In genomic region chr2:32162646-32163045, GRCm38 (mm10) we compare ENCODE assay signal across 23 mouse cellular contexts. TPM values are rescaled to one million over a fixed set of nuclear protein-coding genes. Genes with fewer than 3 reads are reported as not detected.
A peak's percentile ranks its signal among the peaks of the same experiment; 100 is the strongest.
DNase-seq lines count a peak whose midpoint lies in the region; ATAC-seq and TF ChIP-seq lines count a peak whose summit lies in the region.
"Had no signal": no experiment of that assay in that cellular context is flagged by ENCODE, and none has a peak within 500 bp of the region (broad histone marks: within the 10 kb centered on the region; RNA-seq: fewer than 3 reads in every experiment).

No protein-coding gene starts in this region.

- H3K79me2 ChIP-seq in CH12.LX (replicated peaks; ENCODE audit: control insufficient read depth, extremely low read depth, insufficient read depth, poor library complexity, severe bottlenecking): peaks cover 97% of the 10 kb centered on the region

- H3K27me3 ChIP-seq in CH12.LX (replicated peaks): no peaks in the 10 kb centered on the region
- H3K27me3 ChIP-seq in liver, postnatal 0 days (ENCODE audit: insufficient read depth, low read length): no peaks in the 10 kb centered on the region
- H3K27me3 ChIP-seq in cerebellum, adult 2 months (ENCODE audit: control insufficient read depth, insufficient read depth, low read length): no peaks in the 10 kb centered on the region
- H3K27me3 ChIP-seq: embryonic facial prominence, embryonic 15.5 days; hindbrain, embryonic 12.5 days had no signal

- no peak for TF ChIP-seq EP300 in CH12.LX (IDR thresholded peaks at IDR 0.05; ENCODE audit: low read length)
- TF ChIP-seq EP300 in liver, postnatal 0 days (IDR thresholded peaks at IDR 0.05; ENCODE audit: low read depth): no peak

- peaks cover 33 to 92% of the 10 kb centered on the region in 2 experiments for H3K4me1 ChIP-seq in CH12.LX (ENCODE audit: control insufficient read depth in 1 of 2, insufficient read depth in 2 of 2)
- peaks cover 13 to 26% of the 10 kb centered on the region in 2 experiments for H3K4me1 ChIP-seq in ES-E14 (ENCODE audit: control insufficient read depth in 2 of 2, insufficient read depth in 2 of 2, low read length in 2 of 2, poor library complexity in 1 of 2)
- peaks cover 66% of the 10 kb centered on the region for H3K4me1 ChIP-seq in liver, postnatal 0 days (ENCODE audit: insufficient read depth)
- H3K4me1 ChIP-seq in cerebellum, adult 2 months (ENCODE audit: control insufficient read depth, insufficient read depth, low read length): peaks cover 49% of the 10 kb centered on the region

- intact Hi-C loops in gastrocnemius, adult 2 months (cut with DNase I): no loop called here

- 81% methylated on average over 4 of the region's 4 CpGs for WGBS in liver, postnatal 0 days (ENCODE audit: insufficient replicate concordance)
- WGBS in cerebellum, adult 2 months: 79% methylated on average over 4 of the region's 4 CpGs

- H3K9me3 ChIP-seq in CH12.LX (replicated peaks; ENCODE audit: low read length): peaks cover 5% of the 10 kb centered on the region
- H3K9me3 ChIP-seq in ES-E14 (ENCODE audit: control insufficient read depth, insufficient read depth, low read depth, low read length): no peaks in the 10 kb centered on the region
- no peaks in the 10 kb centered on the region for H3K9me3 ChIP-seq in liver, postnatal 0 days (ENCODE audit: low read length)
- H3K9me3 ChIP-seq: embryonic facial prominence, embryonic 15.5 days; heart, embryonic 10.5 days; hindbrain, embryonic 12.5 days had no signal

- no peak for TF ChIP-seq RAD21 in CH12.LX (IDR thresholded peaks at IDR 0.05; ENCODE audit: low read depth, low read length)

- no peak for TF ChIP-seq POLR2A in CH12.LX (IDR thresholded peaks at IDR 0.05; ENCODE audit: low read depth, low read length)
- no peak for TF ChIP-seq POLR2A in cerebellum, adult 2 months (IDR thresholded peaks at IDR 0.05; ENCODE audit: borderline replicate concordance, insufficient read depth, low read length)

- no peak overlapping the region for H3K4me3 ChIP-seq in gastrocnemius, adult 2 months
- H3K4me3 ChIP-seq in CH12.LX (replicated peaks in 1 of 3; ENCODE audit: low read depth in 2 of 3, low read length in 2 of 3, poor library complexity in 1 of 3) (no peak overlapping the region), ES-E14 (ENCODE audit: insufficient read depth in 1 of 2, low read depth in 1 of 2, low read length in 2 of 2, poor library complexity in 1 of 2, severe bottlenecking in 1 of 2) (peak overlapping the region; percentile 42 to 61; a peak in 3 of 4 replicates)
- H3K4me3 ChIP-seq in liver, postnatal 0 days (ENCODE audit: low read depth, low read length): no peak overlapping the region
- no peak overlapping the region for H3K4me3 ChIP-seq in cerebellum, adult 2 months (replicated peaks; ENCODE audit: insufficient read depth, low read depth, low read length)
- H3K4me3 ChIP-seq: embryonic facial prominence, embryonic 15.5 days; erythroblast, embryonic 14.5 days; forebrain, embryonic 10.5 days; heart, embryonic 10.5 days; hindbrain, embryonic 12.5 days had no signal

- no peak for ATAC-seq in liver, postnatal 0 days
- ATAC-seq: forebrain, embryonic 14.5 days; hindbrain, embryonic 16.5 days; inflammation-experienced regulatory T-cells, adult 6 months had no signal

- DNase-seq in gastrocnemius, adult 2 months: no peak
- no peak for DNase-seq in gastrocnemius, postnatal 25 days
- no peak for DNase-seq in CH12.LX (ENCODE audit: extremely low read depth)
- DNase-seq in ES-E14 (ENCODE audit: low read depth, low spot score): no peak
- DNase-seq in liver, postnatal 0 days: no peak
- DNase-seq in cerebellum, adult 2 months: no peak
- no peak for DNase-seq in right cerebral cortex, postnatal 36 days (ENCODE audit: low spot score in 2 of 2)
- DNase-seq: adrenal gland, adult 2 months; adrenal gland, postnatal 25 days; B cell, adult 2 months; cerebellum, postnatal 10 days; embryo, embryonic 11 days; heart, adult 18-20 months; heart, postnatal 10 days; heart, postnatal 4 days had no signal

- peaks cover 0 to 47% of the 10 kb centered on the region in 2 experiments for H3K36me3 ChIP-seq in CH12.LX (replicated peaks in 1 of 2; ENCODE audit: control insufficient read depth in 1 of 2, insufficient read depth in 1 of 2, low read length in 1 of 2)
- peaks cover 6% of the 10 kb centered on the region; the same call in 1 of the 2 replicates for H3K36me3 ChIP-seq in ES-E14 (ENCODE audit: control insufficient read depth, insufficient read depth, low read length, poor library complexity, severe bottlenecking)
- no peaks in the 10 kb centered on the region for H3K36me3 ChIP-seq in liver, postnatal 0 days (replicated peaks; ENCODE audit: insufficient read depth, low read length)

- no peak overlapping the region for H3K9ac ChIP-seq in CH12.LX (ENCODE audit: insufficient read depth, low read depth)
- peak overlapping the region; percentile 76 for H3K9ac ChIP-seq in ES-E14 (ENCODE audit: insufficient read depth, low read depth, low read length, poor library complexity, severe bottlenecking)
- no peak overlapping the region for H3K9ac ChIP-seq in liver, postnatal 0 days (replicated peaks)
- H3K9ac ChIP-seq: embryonic facial prominence, embryonic 15.5 days; hindbrain, embryonic 12.5 days had no signal

- H3K4me2 ChIP-seq in CH12.LX (ENCODE audit: insufficient read depth, low read depth, poor library complexity, severe bottlenecking): no peak overlapping the region; the same call in 1 of the 2 replicates
- no peak overlapping the region for H3K4me2 ChIP-seq in liver, postnatal 0 days (ENCODE audit: low read depth, low read length)
- H3K4me2 ChIP-seq: embryonic facial prominence, embryonic 15.5 days; hindbrain, embryonic 12.5 days had no signal

- TF ChIP-seq CTCF in gastrocnemius, adult 2 months (IDR thresholded peaks at IDR 0.05): no peak
- TF ChIP-seq CTCF in CH12.LX (conservative IDR thresholded peaks at IDR 0.05 in 1 of 2, IDR thresholded peaks at IDR 0.05 in 1 of 2; ENCODE audit: low read depth in 2 of 2, low read length in 2 of 2): no peak
- no peak for TF ChIP-seq CTCF in liver, postnatal 0 days (IDR thresholded peaks at IDR 0.05; ENCODE audit: low read depth)
- no peak for TF ChIP-seq CTCF in cerebellum, adult 2 months (IDR thresholded peaks at IDR 0.05; ENCODE audit: borderline replicate concordance, insufficient read depth, low read depth, low read length)

- in situ Hi-C loops in CH12.LX (cut with MboI; ENCODE audit: low pct_ligation_motif_present, low pct_unique_long_range_greater_than_20kb, low sequenced_read_pairs): no loop called here
- in situ Hi-C loops in ES-E14 (cut with MboI; ENCODE audit: low sequenced_read_pairs in 2 of 2, unreplicated experiment in 2 of 2): no loop called here

- H3K27ac ChIP-seq in gastrocnemius, adult 2 months: peak overlapping the region; percentile 31; the same call in 1 of the 2 replicates
- peak overlapping the region; percentile 54 for H3K27ac ChIP-seq in CH12.LX (ENCODE audit: insufficient read depth, low read depth)
- peak overlapping the region; percentile 95 for H3K27ac ChIP-seq in ES-E14 (ENCODE audit: insufficient read depth, low read depth, low read length, poor library complexity, severe bottlenecking)
- peak overlapping the region; percentile 83; the same call in 1 of the 2 replicates for H3K27ac ChIP-seq in liver, postnatal 0 days (ENCODE audit: low read depth)
- H3K27ac ChIP-seq in cerebellum, adult 2 months (ENCODE audit: insufficient read depth, low read length): no peak overlapping the region
- H3K27ac ChIP-seq: embryonic facial prominence, embryonic 15.5 days; forebrain, embryonic 10.5 days; heart, embryonic 10.5 days; hindbrain, embryonic 12.5 days had no signal

- dilution Hi-C loops in CH12.LX (cut with MboI; ENCODE audit: extremely low pct_ligation_motif_present, extremely low pct_unique_long_range_greater_than_20kb, low sequenced_read_pairs): no loop called here

TF ChIP-seq in CH12.LX, 34 proteins besides CTCF, POLR2A, EP300 and RAD21:
- TF ChIP-seq NRF1 (IDR thresholded peaks at IDR 0.05; ENCODE audit: low read depth, low read length) (0 out of 2 replicates have a peak, but pooled peaks have one; percentile 1), E2F4 (IDR thresholded peaks at IDR 0.05; ENCODE audit: insufficient replicate concordance, low read depth, low read length) (no peak)

TF ChIP-seq in ES-E14, 5 proteins besides CTCF, POLR2A, EP300 and RAD21:
- 0 out of 2 replicates have a peak, but pooled peaks have one; percentile 28 for TF ChIP-seq CHD2 (IDR thresholded peaks at IDR 0.05; ENCODE audit: low read depth, low read length)
- no peak for TF ChIP-seq ZNF384 (IDR thresholded peaks at IDR 0.05; ENCODE audit: low read depth, low read length)

RNA-seq across cellular contexts. Expression of gene Prrc2b, which starts 11.8 kb away (rescaled TPM):
- 10 to 100 TPM; 76.4 to 86.9 TPM for total RNA-seq in gastrocnemius, adult 2 months (2021)
- total RNA-seq in gastrocnemius, postnatal 25 days (2021): 10 to 100 TPM; 67.0 to 69.6 TPM
- total RNA-seq in CH12.LX (2012; rRNA removed) (34.3 and 42.2 TPM in 2 replicates), CH12.LX (2014; rRNA removed) (7.6 TPM in 2 replicates), ES-E14 (2012; rRNA removed) (75.1 and 88.5 TPM in 2 replicates)
- 54.7 and 59.9 TPM in 2 replicates for polyA plus RNA-seq in CH12.LX (2012; ENCODE audit: insufficient read length, low read depth)
- 7.5 and 8.4 TPM in 2 replicates for polyA plus RNA-seq in liver, postnatal 0 days (2015; fragmentation: Nextera tagmentation; extraction: Ambion mirVana)
- polyA plus RNA-seq in cerebellum, adult 2 months (2012; rRNA removed): 88.9 and 95.6 TPM in 2 replicates

Comparison
In these comparisons a context has a peak if more than half of its experiments do, and no peak if none do; other contexts are left out.
1. H3K4me3 ChIP-seq: peak in ES-E14 (2 of 2); none in gastrocnemius, adult 2 months (single experiment), CH12.LX (0 of 3), liver, postnatal 0 days (single experiment) and cerebellum, adult 2 months (single experiment).